Mouse (Mus musculus) CH12.LX (cell line): ENCODE measurements around the gene Apbb1ip.

Experiments used
- CTCF ChIP-seq, 2 experiments: IDR thresholded peaks in 1 of 2; conservative IDR thresholded peaks in 1 of 2; 2 replicates each; pipeline ENCODE4 v1.5.1; 2011 to 2012; ENCODE audit warnings: low read depth in 2 of 2, low read length in 2 of 2, improper control_type of control experiment in 1 of 2, inconsistent platforms in 1 of 2, mild to moderate bottlenecking in 1 of 2, moderate library complexity in 1 of 2
- EP300 ChIP-seq: IDR thresholded peaks from 2 replicates; pipeline ENCODE4 v1.6.1; 2011; ENCODE audit warnings: low read length, improper control_type of control experiment
- MEF2A ChIP-seq: IDR thresholded peaks from 2 replicates; pipeline ENCODE4 v1.6.1; 2014; ENCODE audit warnings: low read depth, mild to moderate bottlenecking, inconsistent platforms, low read length, improper control_type of control experiment, borderline replicate concordance
- SMC3 ChIP-seq: IDR thresholded peaks from 2 replicates; pipeline ENCODE4 v1.6.1; 2011; ENCODE audit warnings: low read depth, low read length, improper control_type of control experiment

GRCm38 (mm10) chr2:22753461-22754075 is 20.3 kb upstream of the Apbb1ip start:
- no peak for TF ChIP-seq EP300
- no peak for TF ChIP-seq CTCF (conservative IDR thresholded peaks at IDR 0.05 in 1 of 2, IDR thresholded peaks at IDR 0.05 in 1 of 2; ENCODE audit: low read depth in 2 of 2, low read length in 2 of 2)
- TF ChIP-seq MEF2A: no peak
- no peak for TF ChIP-seq SMC3
